Mouse (Mus musculus): ENCODE results near the gene Tcl1b2.
"Not testable (repeated sequence)": the region's sequence is repeated elsewhere in the genome, so short reads cannot be mapped to it uniquely, and the experiment has no call there.

- not testable (repeated sequence) for TF ChIP-seq GATA1, TAL1 (IDR thresholded peaks at IDR 0.05; ENCODE audit: low read length)
These were observed 11.0 kb upstream of the Tcl1b2 start for GRCm38 (mm10) chr12:105134826-105135225.
